Mouse (Mus musculus) cerebellum, adult 11 months (tissue): ENCODE results near the gene Hdac9.
A peak's percentile ranks its signal among the peaks of the same experiment; 100 is the strongest.

Source experiments
- DNase-seq: peaks from one replicate; pipeline ENCODE4 v3.0.0; 2022

The Hdac9 gene

DNA sequence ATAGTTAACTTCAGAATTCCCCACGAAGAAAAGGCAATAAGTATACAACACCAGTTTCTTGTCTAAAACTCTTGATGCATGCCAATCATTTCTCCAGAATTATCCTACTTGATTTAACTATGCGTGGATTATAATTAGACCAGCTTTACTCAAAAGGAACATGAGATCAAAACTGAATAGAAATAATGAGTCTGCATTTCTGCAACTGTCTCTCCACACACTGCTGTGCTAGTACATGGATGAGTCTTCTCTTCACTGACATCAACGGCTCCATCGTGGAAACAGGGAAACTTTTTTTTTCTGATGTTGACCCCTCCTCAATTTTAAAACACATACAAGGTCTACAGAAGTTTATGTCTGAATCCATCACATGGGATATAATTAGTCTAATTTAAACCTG lies 334.4 kb downstream of the Hdac9 start:
- DNase-seq, result no peak

- DNase-seq, result no peak
Observed at GRCm38 (mm10) chr12:34579220-34579619, 337.7 kb downstream of the Hdac9 start.

DNA sequence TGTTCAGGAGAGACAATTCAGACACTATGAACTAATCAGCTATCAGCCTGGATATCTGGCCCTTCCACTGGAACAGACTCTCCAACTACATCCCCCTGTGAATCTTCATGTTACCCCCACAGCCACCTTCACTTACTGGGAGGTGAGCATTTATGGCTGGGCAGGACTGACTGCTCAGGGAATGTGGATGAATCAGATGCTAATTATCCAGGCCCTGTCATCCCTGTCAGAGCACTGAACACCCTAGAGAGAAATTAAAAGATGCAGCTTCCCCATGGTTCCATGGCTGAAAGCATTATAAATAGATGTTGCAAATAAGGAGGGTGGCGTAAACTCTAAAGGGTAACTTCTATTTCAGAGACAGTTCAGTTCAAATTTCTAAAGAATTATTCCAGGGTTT lies 345.8 kb downstream of the Hdac9 start:
- no peak for DNase-seq

GRCm38 (mm10) chr12:34569472-34569871 lies 347.4 kb downstream of the Hdac9 start:
- no peak for DNase-seq

DNA sequence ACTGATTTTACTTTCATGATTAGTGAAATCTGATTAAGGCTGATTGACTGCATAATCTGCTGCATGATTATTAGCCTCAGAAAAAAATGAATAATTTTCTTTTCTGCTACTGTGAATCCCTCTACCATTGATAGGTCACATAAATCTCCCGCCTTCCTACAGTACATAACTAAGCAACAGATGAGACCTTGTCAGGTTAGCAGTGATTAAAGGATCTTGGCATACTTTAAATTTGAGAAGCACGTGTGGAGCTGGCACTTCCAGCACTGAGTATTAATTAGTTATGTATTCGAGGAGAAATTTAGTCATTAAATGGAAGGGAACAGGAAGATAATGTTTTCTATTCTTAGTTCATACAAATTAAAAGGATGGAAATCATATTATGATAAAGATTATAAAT lies 347.8 kb downstream of the Hdac9 start:
- no peak for DNase-seq

- DNase-seq, result no peak
Observed at GRCm38 (mm10) chr12:34562331-34562730, 354.6 kb downstream of the Hdac9 start.

DNA sequence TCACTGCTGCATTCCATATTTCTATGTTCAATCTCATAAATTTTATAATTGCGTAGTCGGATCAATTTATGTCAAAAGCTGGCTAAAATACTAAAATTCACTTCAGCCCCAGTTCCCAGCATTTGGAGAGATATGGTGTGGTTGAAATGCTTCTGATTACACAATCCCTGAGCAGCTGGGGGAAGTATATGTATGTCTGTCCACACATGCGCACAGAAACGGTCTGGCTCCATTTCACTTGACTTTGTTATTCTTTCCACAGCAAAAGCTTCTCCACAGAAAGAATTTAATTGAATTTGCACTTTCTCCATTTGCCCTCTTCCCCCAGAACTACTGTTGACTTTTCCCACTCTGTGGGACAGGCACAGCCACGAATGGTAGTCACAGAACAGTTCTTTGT lies 357.9 kb downstream of the Hdac9 start:
- DNase-seq, result no peak

DNA sequence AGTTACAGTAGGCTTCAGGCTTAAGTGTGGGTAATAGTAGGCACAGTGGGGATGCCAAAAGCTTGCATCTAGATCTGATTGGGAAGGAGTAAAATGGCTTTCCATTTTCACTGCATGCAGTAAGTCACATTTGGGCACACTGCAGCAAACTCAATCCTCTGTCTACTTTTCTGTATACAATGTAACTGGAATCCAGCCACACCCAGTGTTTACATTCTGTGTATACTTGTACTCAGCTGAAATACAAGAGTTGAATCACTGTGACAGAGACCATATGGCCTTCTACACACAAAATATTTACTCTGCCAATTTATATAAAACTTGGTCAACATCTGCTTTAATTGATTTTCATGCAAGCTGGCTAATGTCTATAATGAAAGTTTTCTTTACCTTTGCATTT lies 362.1 kb downstream of the Hdac9 start:
- no peak for DNase-seq

GRCm38 (mm10) chr12:34550268-34550667 lies 366.6 kb downstream of the Hdac9 start:
- no peak for DNase-seq

DNA sequence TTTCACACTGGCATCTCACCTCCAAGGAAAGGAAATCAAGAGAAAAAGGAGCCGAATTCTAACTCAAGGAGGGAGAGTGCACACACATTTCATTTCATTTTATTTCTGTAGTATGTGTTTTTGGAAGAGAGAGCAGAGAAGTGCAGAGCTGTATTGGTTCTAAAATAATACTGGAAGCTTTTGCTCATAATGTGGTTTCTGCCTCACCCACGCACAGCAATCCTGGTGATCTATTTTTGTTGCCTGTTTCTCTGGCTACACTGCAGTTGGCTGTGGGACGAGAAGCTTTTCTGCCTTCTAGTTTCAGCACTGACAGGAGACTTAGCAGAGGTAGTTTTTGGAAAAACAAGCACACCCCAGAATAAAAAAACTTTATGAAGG lies 387.7 kb downstream of the Hdac9 start:
- DNase-seq, result peak; percentile 14

- peak; percentile 28 for DNase-seq
Observed at GRCm38 (mm10) chr12:34528201-34529164, 388.4 kb downstream of the Hdac9 start.

DNA sequence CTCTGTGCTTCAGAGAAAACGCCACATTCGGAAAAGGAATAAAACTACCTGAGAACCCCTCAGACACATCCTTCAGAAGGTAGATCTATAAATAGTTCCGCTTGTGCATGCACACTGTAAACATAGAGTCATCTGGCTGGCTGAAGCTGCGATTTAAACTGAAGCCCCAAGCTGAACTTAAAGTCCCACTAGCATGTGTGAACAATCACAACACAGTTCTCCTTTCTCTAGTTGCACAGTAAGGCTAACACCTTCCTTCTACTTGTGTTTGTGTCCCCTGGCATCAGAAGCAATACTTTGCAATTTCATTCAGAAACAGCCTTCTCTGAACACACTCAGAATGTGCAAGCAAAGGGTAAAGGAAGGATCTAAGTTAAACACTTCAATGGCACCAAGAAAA lies 389.1 kb downstream of the Hdac9 start:
- DNase-seq, result no peak

GRCm38 (mm10) chr12:34521468-34521867 lies 395.4 kb downstream of the Hdac9 start:
- DNase-seq, result no peak

DNA sequence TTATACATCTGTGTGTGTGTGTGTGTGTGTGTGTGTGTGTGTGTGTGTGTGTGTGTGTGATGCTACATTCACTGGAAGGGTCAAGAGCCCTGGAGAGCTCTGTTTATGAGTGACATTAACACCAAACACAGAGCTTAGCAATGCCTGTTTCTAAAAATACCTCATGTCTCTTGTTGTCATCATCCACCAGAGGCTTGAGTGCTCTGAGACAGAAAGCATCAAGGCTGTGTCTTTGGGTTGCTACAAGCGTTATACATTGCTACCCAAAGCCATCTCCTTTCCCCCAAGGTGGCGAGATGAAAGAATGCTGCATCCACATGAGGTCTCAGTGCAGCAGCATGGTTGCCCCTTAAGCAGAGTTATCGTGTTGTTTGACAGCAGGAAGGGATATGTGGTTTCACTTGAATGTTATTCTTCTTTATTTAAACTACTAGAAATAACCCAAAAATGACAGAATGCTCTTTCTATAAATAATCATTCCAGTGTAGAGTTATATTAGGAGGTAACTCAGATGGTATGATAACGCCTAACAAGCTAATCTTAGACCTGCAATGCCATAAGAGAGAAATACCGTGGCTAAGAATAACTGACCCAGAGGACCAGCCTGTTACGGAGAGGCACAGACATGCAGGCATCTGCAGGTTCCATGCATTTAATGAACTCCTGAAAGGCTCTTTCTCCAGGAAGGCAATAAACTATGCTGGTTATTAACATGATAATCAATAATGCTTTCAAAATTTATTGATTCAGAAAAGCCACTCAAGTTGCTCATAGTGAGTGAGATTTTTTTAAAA lies 399.9 kb downstream of the Hdac9 start:
- no peak for DNase-seq

- DNase-seq, result no peak
Observed at GRCm38 (mm10) chr12:34506345-34506744, 410.6 kb downstream of the Hdac9 start.

GRCm38 (mm10) chr12:34498751-34499626 lies 417.9 kb downstream of the Hdac9 start:
- DNase-seq, result no peak

DNA sequence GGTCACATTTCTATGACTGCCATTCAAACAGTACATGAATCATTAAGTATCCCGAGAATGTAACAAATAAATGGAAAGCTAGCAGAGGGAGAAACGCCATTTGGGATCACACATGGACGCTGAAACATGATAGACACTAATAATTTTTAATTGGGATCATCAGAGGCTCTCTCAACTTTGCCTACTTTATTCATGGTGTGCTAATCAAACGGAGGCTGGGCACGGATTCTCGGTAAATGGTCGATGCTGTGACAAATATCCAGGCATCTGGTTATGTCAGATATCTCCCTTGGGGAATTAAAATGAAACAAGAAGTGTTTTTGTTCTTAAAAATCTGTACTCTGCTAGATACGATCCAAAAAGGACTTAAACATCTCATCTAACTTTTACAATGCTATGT lies 418.6 kb downstream of the Hdac9 start:
- DNase-seq, result no peak

DNA sequence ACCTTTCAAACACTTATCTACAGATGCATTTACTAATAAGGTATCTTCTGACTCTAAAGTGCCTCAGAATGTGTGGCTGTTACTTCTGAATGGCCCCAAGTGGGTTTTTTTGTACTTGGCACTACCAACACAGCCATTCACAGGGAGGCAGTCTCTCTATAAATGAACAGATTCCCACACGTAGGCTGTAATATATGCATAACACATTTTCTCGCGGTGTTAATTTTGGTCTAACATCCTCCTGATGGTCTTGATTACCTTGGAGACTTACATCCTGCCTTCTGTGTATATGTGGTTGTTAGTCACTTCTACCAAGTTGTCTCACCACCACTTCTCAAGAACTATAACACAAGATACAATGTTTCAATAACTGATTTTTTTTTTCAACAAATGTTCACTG lies 419.2 kb downstream of the Hdac9 start:
- DNase-seq, result no peak

DNA sequence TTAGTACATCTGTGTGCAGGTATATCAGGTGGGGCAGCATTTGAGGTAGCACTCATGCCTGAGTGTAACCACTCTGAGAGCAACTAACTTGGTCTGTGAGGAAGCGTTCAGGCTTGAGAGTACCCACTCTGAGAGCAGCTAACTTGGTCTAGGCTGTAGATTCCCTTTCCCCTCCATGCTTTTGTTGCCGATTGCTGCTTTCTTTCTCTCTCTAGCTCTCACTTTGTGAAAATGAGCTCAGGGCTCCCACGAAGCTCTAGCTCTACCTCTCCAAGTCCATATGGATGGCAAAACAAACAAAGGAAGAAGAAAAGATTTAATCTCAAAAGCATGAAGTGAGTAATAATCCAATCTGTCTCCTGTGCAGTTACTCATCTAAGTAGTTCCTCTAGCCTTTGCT lies 421.0 kb downstream of the Hdac9 start:
- DNase-seq, result no peak

DNA sequence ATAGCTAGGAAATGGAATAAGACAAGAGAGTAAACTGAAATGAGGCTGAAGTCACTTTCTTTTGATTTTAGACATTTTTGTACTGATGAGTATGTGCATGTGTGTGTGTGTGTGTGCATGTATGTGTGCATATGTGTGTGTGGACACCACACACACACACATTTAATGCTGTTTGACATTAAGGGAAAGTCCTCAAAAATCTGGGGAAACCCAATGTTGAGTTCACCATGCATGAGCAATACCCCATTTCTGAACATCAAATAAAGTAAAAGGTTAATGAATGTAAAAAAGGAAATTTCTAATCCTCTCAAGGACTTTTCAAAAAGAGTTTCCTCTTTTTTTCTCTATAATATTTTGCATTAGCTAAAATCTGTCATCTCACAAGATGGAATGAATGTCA lies 427.3 kb downstream of the Hdac9 start:
- DNase-seq, result no peak

DNA sequence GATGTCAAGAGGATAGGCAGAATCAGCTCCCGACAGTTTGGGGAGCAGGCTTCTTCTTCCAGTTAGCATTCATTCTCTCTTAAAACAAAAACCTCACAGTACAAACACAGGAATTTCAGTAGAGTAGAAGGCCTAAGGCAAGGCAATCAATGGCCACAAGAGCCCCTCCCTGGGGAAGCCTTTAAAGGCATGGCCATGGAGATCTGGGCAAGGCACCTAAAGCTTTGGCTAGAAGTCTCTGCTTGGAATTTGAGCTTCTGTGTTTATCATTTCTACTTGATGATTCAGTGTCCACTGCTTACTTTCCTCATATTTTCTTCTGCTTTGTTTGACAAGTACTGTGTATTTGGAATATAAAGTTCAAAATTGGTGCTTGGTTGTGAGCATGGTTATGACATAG lies 429.2 kb downstream of the Hdac9 start:
- no peak for DNase-seq

GRCm38 (mm10) chr12:34487021-34487420 lies 429.9 kb downstream of the Hdac9 start:
- no peak for DNase-seq

GRCm38 (mm10) chr12:34486016-34486415 lies 430.9 kb downstream of the Hdac9 start:
- no peak for DNase-seq
